Mouse (Mus musculus): ENCODE measurements around the gene Rnf149. TPM values are rescaled to one million over a fixed set of nuclear protein-coding genes. Genes with fewer than 3 reads are reported as not detected.

The Rnf149 gene
- polyA plus RNA-seq, 1 experiment = 17.6 TPM

DNA sequence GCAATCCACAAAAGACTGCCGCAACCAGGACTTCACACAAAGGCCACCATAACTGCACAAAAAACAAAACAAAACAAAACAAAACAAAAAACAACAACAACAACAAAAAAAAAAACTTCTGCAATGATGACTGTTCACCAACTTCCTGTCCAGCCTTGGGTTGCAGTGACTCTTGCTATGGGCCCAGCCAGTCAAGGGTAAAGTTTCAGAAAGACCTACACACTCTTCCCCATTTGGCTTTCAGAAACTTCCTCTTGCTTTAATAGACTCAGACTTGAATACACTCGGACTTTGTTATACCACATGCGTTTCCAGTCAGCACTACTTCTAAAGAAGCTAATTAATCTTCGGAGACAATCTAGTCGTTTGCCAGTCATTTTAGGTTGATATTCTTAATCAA, 13.0 kb upstream of the Rnf149 start:
- H3K4me3 ChIP-seq (ENCODE audit: insufficient read depth, low read depth, low read length) = no peak overlapping the region
- H3K4me1 ChIP-seq (ENCODE audit: control insufficient read depth, insufficient read depth, insufficient read length, low read length) = no peaks in the 10 kb centered on the region
- no peak overlapping the region for H3K27ac ChIP-seq (replicated peaks; ENCODE audit: low read depth, low read length)

DNA sequence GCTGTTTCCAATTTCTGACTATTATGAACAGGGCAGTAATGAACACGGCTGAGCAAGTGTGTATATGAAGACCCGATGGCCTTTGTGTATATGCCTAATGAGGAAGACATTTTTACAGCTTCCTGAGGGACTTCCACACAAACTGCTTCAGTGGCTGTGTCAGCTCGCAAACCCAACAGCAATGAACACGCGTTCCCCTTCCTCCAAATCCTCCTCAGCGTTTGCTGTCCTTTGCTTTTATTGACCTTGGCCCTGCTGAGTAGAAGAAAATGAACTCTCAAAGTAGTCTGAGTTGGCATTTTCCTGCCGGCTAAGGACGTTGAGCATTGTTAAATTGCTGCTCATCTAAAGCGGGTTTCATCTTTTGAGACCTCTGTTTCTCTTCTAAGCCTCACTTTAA, 8.2 kb upstream of the Rnf149 start:
- Histone ChIP-seq H3K4me1 (ENCODE audit: control insufficient read depth, insufficient read depth, insufficient read length, low read length) (no peaks in the 10 kb centered on the region), H3K27ac (replicated peaks; ENCODE audit: low read depth, low read length) (no peak overlapping the region), H3K4me3 (ENCODE audit: insufficient read depth, low read depth, low read length) (no peak overlapping the region)

DNA sequence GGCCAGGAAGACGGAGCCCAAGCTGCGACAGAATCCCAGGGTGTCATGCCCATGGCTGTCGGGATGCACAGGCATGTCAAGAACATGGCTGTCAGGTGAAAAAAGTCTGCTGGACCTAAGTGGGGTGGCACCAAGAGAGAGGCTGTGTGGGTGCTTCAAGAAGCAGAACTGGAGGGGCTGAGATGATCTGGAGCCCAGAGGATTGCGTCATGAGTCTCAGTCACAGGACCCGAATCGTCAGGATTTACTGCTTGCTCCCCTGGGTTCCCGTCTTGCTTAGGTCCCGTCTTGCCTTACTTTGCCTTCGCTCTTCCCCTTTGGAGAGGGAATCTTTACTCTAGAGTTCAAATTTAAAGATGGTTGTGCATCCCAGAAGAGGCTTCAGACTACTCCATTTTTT, 6.0 kb upstream of the Rnf149 start:
- Histone ChIP-seq H3K4me3 (ENCODE audit: insufficient read depth, low read depth, low read length) (no peak overlapping the region), H3K27ac (replicated peaks; ENCODE audit: low read depth, low read length) (no peak overlapping the region), H3K4me1 (ENCODE audit: control insufficient read depth, insufficient read depth, insufficient read length, low read length) (no peaks in the 10 kb centered on the region)

DNA sequence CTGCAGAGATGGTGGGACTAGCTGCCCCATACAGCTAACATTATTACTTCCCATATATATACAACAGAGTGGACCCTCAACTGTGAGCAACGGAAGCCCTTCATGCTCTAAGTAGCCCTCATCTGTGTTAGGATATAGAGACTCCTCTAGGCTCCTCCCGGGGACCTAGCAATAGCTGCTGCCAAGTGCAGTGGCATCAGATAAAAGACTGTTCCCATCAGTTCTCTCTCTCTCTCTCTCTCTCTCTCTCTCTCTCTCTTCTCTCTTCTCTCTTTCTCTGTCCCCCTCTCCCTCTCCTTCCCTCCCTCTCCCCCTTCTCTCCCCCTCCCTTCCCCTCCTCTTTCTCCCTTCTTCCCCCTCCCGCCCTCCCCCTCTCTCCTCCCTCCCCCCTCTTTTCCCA, 4.0 kb upstream of the Rnf149 start:
- H3K4me1 ChIP-seq (ENCODE audit: control insufficient read depth, insufficient read depth, insufficient read length, low read length) = no peaks in the 10 kb centered on the region
- no peak overlapping the region for H3K4me3 ChIP-seq (ENCODE audit: insufficient read depth, low read depth, low read length)
- H3K27ac ChIP-seq (replicated peaks; ENCODE audit: low read depth, low read length) = no peak overlapping the region

DNA sequence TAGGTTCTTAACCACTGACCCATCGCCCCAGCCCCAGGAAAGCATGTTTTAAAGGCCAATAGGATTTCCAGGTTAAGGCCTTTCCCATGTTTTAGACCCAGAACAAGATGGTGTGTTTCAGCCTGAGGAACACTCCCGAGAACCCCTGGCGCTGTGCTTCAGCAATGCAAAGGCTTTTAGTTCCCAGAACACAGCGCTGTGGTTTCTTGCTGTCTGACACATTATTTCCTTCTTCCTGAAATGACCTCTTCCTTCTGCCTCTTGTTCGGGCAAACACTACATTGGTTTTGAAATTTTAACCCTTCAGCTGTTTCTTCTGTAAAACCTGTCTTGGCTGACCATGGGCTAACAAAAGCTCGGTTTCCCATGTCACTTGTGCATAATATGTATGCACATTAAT, 1.9 kb upstream of the Rnf149 start:
- Histone ChIP-seq H3K27ac (replicated peaks; ENCODE audit: low read depth, low read length) (peak overlapping the region; percentile 66; the same call in 1 of the 2 replicates), H3K4me3 (ENCODE audit: insufficient read depth, low read depth, low read length) (no peak overlapping the region), H3K4me1 (ENCODE audit: control insufficient read depth, insufficient read depth, insufficient read length, low read length) (no peaks in the 10 kb centered on the region)

DNA sequence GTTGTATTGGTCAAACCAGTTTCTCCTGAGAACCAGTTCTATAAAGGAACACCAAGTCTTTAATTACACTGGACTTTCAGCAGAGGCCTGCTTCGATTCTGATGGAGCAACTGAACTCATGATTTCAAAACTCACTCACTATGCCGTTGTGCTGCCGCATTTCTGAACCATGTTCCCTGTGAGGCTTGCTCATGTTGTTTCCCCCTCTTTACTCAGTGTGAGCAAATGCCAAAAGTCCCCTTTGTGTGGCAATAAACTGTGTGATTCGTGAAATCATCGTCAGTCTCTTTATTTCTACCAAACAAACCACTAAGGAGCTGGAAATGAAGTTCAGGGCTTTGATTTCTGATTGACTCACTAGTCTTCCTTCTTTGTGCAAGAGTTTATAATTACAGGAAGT, 1.2 kb upstream of the Rnf149 start:
- Histone ChIP-seq H3K27ac (replicated peaks; ENCODE audit: low read depth, low read length) (peak overlapping the region; percentile 21; the same call in 1 of the 2 replicates), H3K4me1 (ENCODE audit: control insufficient read depth, insufficient read depth, insufficient read length, low read length) (no peaks in the 10 kb centered on the region), H3K4me3 (ENCODE audit: insufficient read depth, low read depth, low read length) (no peak overlapping the region)

DNA sequence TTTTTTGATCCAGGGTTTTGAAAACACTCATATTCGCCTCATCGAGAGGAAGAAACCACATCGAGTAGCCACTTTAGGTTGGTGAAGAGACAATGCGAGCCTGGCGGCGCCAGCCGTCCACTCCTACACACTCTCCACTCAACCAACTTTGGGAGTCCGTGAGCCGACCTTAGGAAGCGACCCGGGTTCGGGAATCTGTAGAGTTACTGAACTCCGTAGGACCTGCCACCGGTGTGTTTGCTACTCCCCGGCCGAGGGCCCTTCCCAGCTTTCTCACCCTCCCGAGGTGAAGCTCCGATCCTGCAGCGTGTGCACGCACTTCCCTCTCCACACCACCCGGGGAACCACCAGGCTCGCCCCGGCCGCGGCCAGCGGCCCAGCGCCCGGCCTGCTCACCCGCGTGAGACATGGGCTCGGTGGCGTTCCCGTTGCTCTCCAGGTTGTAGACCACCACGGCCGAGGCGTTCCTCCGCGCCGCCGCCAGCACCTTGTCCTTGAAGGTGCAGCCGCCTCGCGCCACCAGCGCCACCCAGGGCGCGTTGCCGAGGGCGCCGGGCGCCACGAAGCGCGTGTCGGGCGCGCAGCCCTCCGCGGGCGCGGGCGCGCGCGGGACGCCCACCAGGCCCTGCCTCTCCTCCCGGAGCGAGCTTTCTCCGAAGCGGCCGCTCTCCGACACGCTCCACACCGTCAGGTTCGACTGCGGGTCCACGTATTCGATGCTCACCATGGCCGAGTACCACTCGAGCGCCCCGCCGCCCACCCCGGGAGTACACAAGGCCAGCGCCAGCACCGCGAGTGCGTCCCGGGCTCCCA, 568 bp downstream of the Rnf149 start:
- Histone ChIP-seq H3K4me3 (ENCODE audit: insufficient read depth, low read depth, low read length) (peak overlapping the region; percentile 87), H3K4me1 (ENCODE audit: control insufficient read depth, insufficient read depth, insufficient read length, low read length) (no peaks in the 10 kb centered on the region), H3K27ac (replicated peaks; ENCODE audit: low read depth, low read length) (peak overlapping the region; percentile 42)

DNA sequence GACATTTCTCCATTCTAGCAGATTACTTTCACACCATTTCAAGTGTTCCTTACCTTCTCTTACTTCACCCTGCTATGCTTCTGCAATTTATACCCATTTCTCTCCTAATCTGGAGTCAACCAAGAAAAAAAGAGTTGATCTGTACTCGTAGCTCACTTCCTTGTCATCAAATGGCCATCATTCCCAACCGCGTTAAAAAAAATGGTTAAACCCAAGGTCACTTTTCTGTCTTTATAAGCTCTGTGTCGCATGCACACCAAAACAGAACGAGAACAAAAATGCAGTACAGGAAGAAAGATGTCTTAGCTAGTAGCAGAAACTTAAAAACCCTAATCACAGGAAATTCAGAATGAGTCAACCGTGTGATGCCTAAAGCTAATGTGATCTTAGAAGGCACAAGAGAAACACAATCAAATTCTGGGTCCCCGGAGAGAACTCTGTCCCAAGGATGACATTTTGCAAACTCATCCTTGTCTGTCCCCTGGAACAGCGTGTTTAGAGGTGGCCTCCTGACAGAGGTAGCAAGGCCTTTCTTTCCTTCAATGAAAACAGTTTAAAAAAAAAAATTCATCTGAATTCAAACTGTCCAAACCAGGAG, 1.3 kb downstream of the Rnf149 start:
- H3K27ac ChIP-seq (replicated peaks; ENCODE audit: low read depth, low read length) = no peak overlapping the region
- peak overlapping the region; percentile 87 for H3K4me3 ChIP-seq (ENCODE audit: insufficient read depth, low read depth, low read length)
- no peaks in the 10 kb centered on the region for H3K4me1 ChIP-seq (ENCODE audit: control insufficient read depth, insufficient read depth, insufficient read length, low read length)

DNA sequence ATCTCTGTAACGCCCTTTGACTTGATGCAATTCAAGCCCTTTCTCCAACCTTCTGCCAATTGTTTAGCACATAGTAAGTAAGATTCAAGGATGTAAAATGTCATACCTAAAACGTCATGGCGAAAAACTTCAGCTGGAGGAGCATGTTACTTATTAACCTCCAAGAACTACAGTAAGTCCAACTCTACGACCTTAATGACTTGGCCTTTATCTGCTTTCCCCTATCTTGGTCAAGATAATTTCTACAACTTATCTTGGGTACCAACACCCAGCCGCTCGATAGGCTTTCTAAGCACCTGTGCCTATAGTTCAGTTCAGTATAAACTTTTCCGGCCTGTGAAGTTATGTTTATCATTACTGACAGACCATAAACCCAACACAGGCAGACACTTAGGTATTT, 3.3 kb downstream of the Rnf149 start:
- no peaks in the 10 kb centered on the region for H3K4me1 ChIP-seq (ENCODE audit: control insufficient read depth, insufficient read depth, insufficient read length, low read length)
- H3K27ac ChIP-seq (replicated peaks; ENCODE audit: low read depth, low read length) = no peak overlapping the region
- H3K4me3 ChIP-seq (ENCODE audit: insufficient read depth, low read depth, low read length) = no peak overlapping the region

DNA sequence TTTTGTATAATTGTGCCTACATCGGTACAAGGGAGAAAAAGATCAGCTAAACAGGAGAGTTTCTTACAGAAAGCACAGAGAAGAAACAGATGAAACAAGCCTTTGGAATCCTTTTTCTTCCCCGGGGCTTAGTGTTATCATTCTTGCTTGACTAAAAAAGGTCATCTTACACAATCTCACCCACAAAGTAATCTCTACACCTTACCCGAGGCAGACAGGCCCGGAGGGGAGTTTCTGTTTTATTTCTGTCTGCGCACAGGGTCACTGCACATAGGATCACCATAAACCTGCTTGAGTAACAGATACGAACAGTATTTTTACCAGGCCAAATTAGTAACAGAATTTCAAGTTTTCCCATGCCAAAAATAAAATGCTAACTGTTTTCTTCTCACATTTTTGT, 5.6 kb downstream of the Rnf149 start:
- no peaks in the 10 kb centered on the region for H3K4me1 ChIP-seq (ENCODE audit: control insufficient read depth, insufficient read depth, insufficient read length, low read length)
- H3K27ac ChIP-seq (replicated peaks; ENCODE audit: low read depth, low read length) = no peak overlapping the region
- no peak overlapping the region for H3K4me3 ChIP-seq (ENCODE audit: insufficient read depth, low read depth, low read length)

DNA sequence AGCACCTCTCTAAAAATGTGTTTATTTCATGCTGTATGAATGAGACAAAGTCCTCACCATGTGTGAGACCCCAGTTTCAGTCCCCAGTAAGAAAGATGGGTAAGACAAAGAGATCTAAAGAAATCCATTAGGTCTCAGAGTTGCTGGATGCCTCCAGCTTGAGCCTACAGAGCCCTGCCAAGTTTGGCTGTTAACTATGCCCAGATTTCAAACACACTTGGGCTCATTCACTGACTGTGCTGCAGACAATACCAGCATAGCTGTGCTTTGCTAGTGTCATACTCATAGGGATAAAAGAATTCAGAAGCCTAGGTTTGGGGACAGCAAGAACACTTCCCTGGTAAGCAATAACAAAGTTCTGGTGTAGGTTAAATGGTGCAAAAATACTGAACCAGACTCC, 9.1 kb downstream of the Rnf149 start:
- Histone ChIP-seq H3K4me3 (ENCODE audit: insufficient read depth, low read depth, low read length) (no peak overlapping the region), H3K4me1 (ENCODE audit: control insufficient read depth, insufficient read depth, insufficient read length, low read length) (no peaks in the 10 kb centered on the region), H3K27ac (replicated peaks; ENCODE audit: low read depth, low read length) (no peak overlapping the region)

DNA sequence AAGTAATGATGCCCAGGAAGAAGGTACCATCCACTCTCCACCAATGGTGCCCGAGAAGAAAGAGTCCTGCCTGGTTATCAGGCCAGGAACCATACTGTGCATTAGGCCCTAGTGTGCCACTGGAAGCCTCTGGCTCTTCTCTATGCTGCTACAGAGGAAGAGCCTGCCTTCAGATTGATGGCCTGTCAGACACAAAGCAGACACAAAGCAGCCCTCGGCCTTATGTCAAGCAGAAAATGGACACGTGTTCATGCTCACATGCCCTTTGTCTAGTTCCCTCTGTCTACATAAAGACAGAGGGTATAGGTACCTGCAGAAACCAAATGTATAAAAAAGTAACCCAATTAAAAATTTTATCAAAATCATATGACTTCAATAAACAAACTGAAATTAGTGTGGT, 12.6 kb downstream of the Rnf149 start:
- no peak overlapping the region for H3K27ac ChIP-seq (replicated peaks; ENCODE audit: low read depth, low read length)

DNA sequence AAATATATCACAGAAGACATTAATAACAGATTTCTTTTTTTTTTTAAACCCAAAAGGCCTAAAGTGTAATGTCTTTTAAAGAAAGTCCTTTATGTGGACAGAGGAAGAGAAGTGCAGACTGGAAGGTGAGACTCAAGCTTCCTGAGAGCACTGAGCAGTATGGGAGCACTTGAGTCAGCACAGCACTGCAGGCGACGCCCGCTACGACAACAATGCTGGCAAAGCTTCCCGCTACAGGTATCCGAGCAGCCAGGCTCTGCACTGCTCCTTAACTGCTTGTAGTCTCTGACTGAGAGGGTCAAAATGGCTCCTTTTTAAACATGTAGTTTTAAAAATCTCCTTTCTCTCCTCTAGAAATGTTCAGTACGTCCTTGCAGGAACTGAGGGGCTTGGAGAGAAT, 14.0 kb downstream of the Rnf149 start:
- no peaks in the 10 kb centered on the region for H3K4me1 ChIP-seq (ENCODE audit: control insufficient read depth, insufficient read depth, insufficient read length, low read length)

More for the DNA sequence above, 12.6 kb downstream of the Rnf149 start:
- Histone ChIP-seq H3K4me3 (ENCODE audit: insufficient read depth, low read depth, low read length) (no peak overlapping the region), H3K4me1 (ENCODE audit: control insufficient read depth, insufficient read depth, insufficient read length, low read length) (no peaks in the 10 kb centered on the region)

DNA sequence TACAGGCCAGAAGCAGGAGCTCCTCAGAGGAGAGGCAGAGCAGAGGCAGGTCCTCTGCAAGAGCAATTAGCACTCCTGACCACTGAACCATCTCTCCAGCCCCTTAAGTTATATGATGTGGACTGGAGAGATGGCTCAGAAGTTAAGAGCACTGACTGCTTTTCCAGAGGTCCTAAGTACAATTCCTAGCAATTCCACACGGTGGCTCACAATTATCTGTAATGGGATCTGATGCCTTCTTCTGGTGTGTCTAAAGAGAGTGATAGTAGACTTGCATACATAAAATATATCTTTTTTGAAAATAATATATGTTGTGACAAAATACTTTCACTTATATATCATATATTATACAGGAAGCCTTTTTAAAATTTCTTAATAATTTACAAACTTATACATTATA, 15.3 kb downstream of the Rnf149 start:
- H3K4me3 ChIP-seq (ENCODE audit: insufficient read depth, low read depth, low read length) = no peak overlapping the region
- no peak overlapping the region for H3K27ac ChIP-seq (replicated peaks; ENCODE audit: low read depth, low read length)
- no peaks in the 10 kb centered on the region for H3K4me1 ChIP-seq (ENCODE audit: control insufficient read depth, insufficient read depth, insufficient read length, low read length)

More for the DNA sequence above, 14.0 kb downstream of the Rnf149 start:
- H3K27ac ChIP-seq (replicated peaks; ENCODE audit: low read depth, low read length) = no peak overlapping the region
- no peak overlapping the region for H3K4me3 ChIP-seq (ENCODE audit: insufficient read depth, low read depth, low read length)

DNA sequence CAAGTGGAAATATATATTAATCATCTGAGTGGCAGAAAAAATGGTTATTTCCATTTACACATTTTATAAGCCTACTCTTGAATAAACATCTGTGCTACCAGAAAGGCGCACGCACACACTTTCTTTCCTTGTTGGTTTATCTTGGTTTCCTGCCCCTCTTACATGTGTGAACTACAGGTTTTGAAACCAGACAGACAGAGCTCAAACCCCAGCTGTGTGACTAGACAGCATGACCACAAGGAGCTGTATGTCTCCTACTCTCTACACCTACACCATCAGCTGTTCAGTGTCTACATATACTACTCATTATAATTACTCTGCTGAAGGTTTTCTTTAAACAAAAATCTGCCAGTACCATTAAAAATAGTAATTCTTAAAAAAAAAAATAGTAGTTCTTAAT, 18.2 kb downstream of the Rnf149 start:
- H3K27ac ChIP-seq (replicated peaks; ENCODE audit: low read depth, low read length) = no peak overlapping the region

More for the DNA sequence above, 18.2 kb downstream of the Rnf149 start:
- Histone ChIP-seq H3K4me1 (ENCODE audit: control insufficient read depth, insufficient read depth, insufficient read length, low read length) (no peaks in the 10 kb centered on the region), H3K4me3 (ENCODE audit: insufficient read depth, low read depth, low read length) (no peak overlapping the region)
